Mouse (Mus musculus) heart, embryonic 16.5 days (tissue): ENCODE data around the gene Gm47841. TPM values are rescaled to one million over a fixed set of nuclear protein-coding genes. Genes with fewer than 3 reads are reported as not detected.

ENCODE experiments used
- ATAC-seq: fragments of 200-750 bp; cut with Nextera tagmentation; replicated peaks from 2 replicates; pipeline ENCODE4 v1.8.0; 2017; ENCODE audit warnings: moderate number of reproducible peaks; ENCODE audit not compliant: insufficient read depth, low FRiP score; ENCODE audit errors: extremely low read depth
- H3K27ac ChIP-seq: fragments of 300-500 bp; sonication (generic); 2 replicates; pipeline ENCODE4 v1.5.1; 2014; ENCODE audit warnings: mild to moderate bottlenecking, low read length, control low read depth, moderate library complexity
- H3K27me3 ChIP-seq: fragments of 300-500 bp; sonication (generic); 2 replicates; pipeline ENCODE4 v1.6.1; 2014; ENCODE audit warnings: low read length, mixed read lengths; ENCODE audit not compliant: control insufficient read depth, insufficient read depth
- H3K36me3 ChIP-seq: fragments of 300-500 bp; sonication (generic); 2 replicates; pipeline ENCODE4 v1.6.1; 2014; ENCODE audit not compliant: control insufficient read depth, insufficient read depth
- H3K4me1 ChIP-seq: fragments of 300-500 bp; sonication (generic); 2 replicates; pipeline ENCODE4 v1.6.1; 2014; ENCODE audit warnings: low read length, mixed read lengths; ENCODE audit not compliant: control insufficient read depth, insufficient read depth
- H3K4me2 ChIP-seq: fragments of 300-500 bp; sonication (generic); 2 replicates; pipeline ENCODE4 v1.6.1; 2014; ENCODE audit warnings: low read depth, mild to moderate bottlenecking, control low read depth, low read length
- H3K4me3 ChIP-seq: fragments of 300-500 bp; sonication (generic); 2 replicates; pipeline ENCODE4 v1.5.1; 2014; ENCODE audit warnings: mild to moderate bottlenecking, control low read depth, low read length
- H3K9ac ChIP-seq: fragments of 300-500 bp; sonication (generic); 2 replicates; pipeline ENCODE4 v1.6.1; 2014; ENCODE audit warnings: low read length, control low read depth
- H3K9me3 ChIP-seq: fragments of 300-500 bp; sonication (generic); replicated peaks from 2 replicates; pipeline ENCODE4 v1.6.1; 2016; ENCODE audit warnings: low read length; ENCODE audit not compliant: control insufficient read depth
- WGBS: fragments of 180-500 bp; shearing (Covaris S2); extraction: QIAGEN DNeasy Blood & Tissue Kit; methylation state at CpG from one replicate; pipeline ENCODE4 v1.1.7; 2014; 5-methylcytosine and 5-hydroxymethylcytosine counted together
- polyA plus RNA-seq: library from polyadenylated mRNA; unstranded; fragments of >200 nt; fragmentation: Nextera tagmentation; extraction: Ambion mirVana; gene quantifications from 2 replicates; pipeline ENCODE4 v1.2.1, GENCODE M21; 2015

Gm47841 gene
- polyA plus RNA-seq, 1 experiment from 2014 or later = not detected

- 73% methylated on average over 9 of the region's 9 CpGs for WGBS
- Histone ChIP-seq H3K4me3 (no peak overlapping the region), H3K27me3 (no peaks in the 10 kb centered on the region; the same call in 1 of the 2 replicates), H3K4me2 (no peak overlapping the region), H3K4me1 (no peaks in the 10 kb centered on the region), H3K9me3 (no peaks in the 10 kb centered on the region), H3K9ac (no peak overlapping the region), H3K27ac (no peak overlapping the region), H3K36me3 (no peaks in the 10 kb centered on the region)
- no peak for ATAC-seq
Observed at GRCm38 (mm10) chr15:101086451-101086850, 39.3 kb upstream of the Gm47841 start.

- H3K4me2 ChIP-seq = no peak overlapping the region
- H3K9ac ChIP-seq = no peak overlapping the region
- WGBS = 67% methylated on average over 10 of the region's 10 CpGs
- ATAC-seq = no peak
- H3K27me3 ChIP-seq = peaks cover 10% of the 10 kb centered on the region; the same call in 1 of the 2 replicates
- no peaks in the 10 kb centered on the region for H3K4me1 ChIP-seq
- no peaks in the 10 kb centered on the region for H3K36me3 ChIP-seq
- no peaks in the 10 kb centered on the region for H3K9me3 ChIP-seq
- no peak overlapping the region for H3K27ac ChIP-seq
- no peak overlapping the region for H3K4me3 ChIP-seq
Observed at GRCm38 (mm10) chr15:101084499-101084898, 37.3 kb upstream of the Gm47841 start.

- Histone ChIP-seq H3K27ac (no peak overlapping the region), H3K36me3 (no peaks in the 10 kb centered on the region), H3K9ac (no peak overlapping the region), H3K4me2 (no peak overlapping the region), H3K4me1 (no peaks in the 10 kb centered on the region), H3K9me3 (no peaks in the 10 kb centered on the region), H3K27me3 (peaks cover 13% of the 10 kb centered on the region), H3K4me3 (no peak overlapping the region)
- WGBS = 59% methylated on average over 4 of the region's 4 CpGs
- ATAC-seq = no peak
Observed at GRCm38 (mm10) chr15:101082236-101082635, 35.0 kb upstream of the Gm47841 start.

- WGBS = 71% methylated on average over 7 of the region's 7 CpGs
- ATAC-seq = no peak
- Histone ChIP-seq H3K9ac (no peak overlapping the region), H3K36me3 (no peaks in the 10 kb centered on the region), H3K27me3 (peaks cover 21% of the 10 kb centered on the region), H3K4me1 (0 out of 2 replicates have a peak, but pooled peaks cover 3% of the 10 kb centered on the region), H3K4me3 (no peak overlapping the region), H3K27ac (no peak overlapping the region), H3K9me3 (no peaks in the 10 kb centered on the region), H3K4me2 (no peak overlapping the region)
Observed at GRCm38 (mm10) chr15:101081035-101081548, 33.9 kb upstream of the Gm47841 start.

- Histone ChIP-seq H3K4me3 (no peak overlapping the region), H3K4me1 (0 out of 2 replicates have a peak, but pooled peaks cover 3% of the 10 kb centered on the region), H3K4me2 (no peak overlapping the region), H3K36me3 (no peaks in the 10 kb centered on the region), H3K9me3 (no peaks in the 10 kb centered on the region), H3K9ac (no peak overlapping the region), H3K27me3 (peaks cover 23% of the 10 kb centered on the region), H3K27ac (no peak overlapping the region)
- no peak for ATAC-seq
- 85% methylated on average over 9 of the region's 9 CpGs for WGBS
Observed at GRCm38 (mm10) chr15:101080031-101080520, 32.9 kb upstream of the Gm47841 start.

GRCm38 (mm10) chr15:101078731-101079156 lies 31.5 kb upstream of the Gm47841 start:
- 2% methylated on average over 30 of the region's 30 CpGs for WGBS
- Histone ChIP-seq H3K4me2 (peak overlapping the region; percentile 89), H3K27ac (peak overlapping the region; percentile 82), H3K27me3 (peaks cover 23% of the 10 kb centered on the region), H3K4me3 (peak overlapping the region; percentile 75), H3K4me1 (0 out of 2 replicates have a peak, but pooled peaks cover 3% of the 10 kb centered on the region), H3K9ac (peak overlapping the region; percentile 77), H3K36me3 (no peaks in the 10 kb centered on the region), H3K9me3 (no peaks in the 10 kb centered on the region)
- peak; percentile 80 for ATAC-seq

GRCm38 (mm10) chr15:101077813-101078730 lies 30.9 kb upstream of the Gm47841 start, which contains the start of gene Fignl2:
Gene Fignl2, minus strand, starts transcription at chr15:101078567.
- H3K4me1 ChIP-seq = 0 out of 2 replicates have a peak, but pooled peaks cover 3% of the 10 kb centered on the region
- peak within 1 kb of the TSS; percentile 82 for H3K27ac ChIP-seq
- peak within 1 kb of the TSS; percentile 75 for H3K4me3 ChIP-seq
- under 1% methylated on average over 65 of the region's 96 CpGs for WGBS
- peak; percentile 58 for ATAC-seq
- peak within 1 kb of the TSS; percentile 77 for H3K9ac ChIP-seq
- no peaks in the 10 kb centered on the region for H3K9me3 ChIP-seq
- peaks cover 23% of the 10 kb centered on the region for H3K27me3 ChIP-seq
- H3K4me2 ChIP-seq = peak within 1 kb of the TSS; percentile 89
- no peaks in the 10 kb centered on the region for H3K36me3 ChIP-seq

- no peak for ATAC-seq
- peak overlapping the region; percentile 82 for H3K27ac ChIP-seq
- H3K4me1 ChIP-seq = 0 out of 2 replicates have a peak, but pooled peaks cover 3% of the 10 kb centered on the region
Observed at GRCm38 (mm10) chr15:101077001-101077812, 30.0 kb upstream of the Gm47841 start.

More at GRCm38 (mm10) chr15:101077001-101077812, 30.0 kb upstream of the Gm47841 start:
- WGBS = 3% methylated on average over 34 of the region's 34 CpGs
- Histone ChIP-seq H3K4me2 (peak overlapping the region; percentile 89), H3K9me3 (no peaks in the 10 kb centered on the region; the same call in 1 of the 2 replicates), H3K36me3 (no peaks in the 10 kb centered on the region), H3K27me3 (peaks cover 23% of the 10 kb centered on the region), H3K4me3 (peak overlapping the region; percentile 75), H3K9ac (peak overlapping the region; percentile 77)
